Mouse (Mus musculus): ENCODE results near the gene Gfer.
"Not testable (repeated sequence)": the region's sequence is repeated elsewhere in the genome, so short reads cannot be mapped to it uniquely, and the experiment has no call there.

DNA sequence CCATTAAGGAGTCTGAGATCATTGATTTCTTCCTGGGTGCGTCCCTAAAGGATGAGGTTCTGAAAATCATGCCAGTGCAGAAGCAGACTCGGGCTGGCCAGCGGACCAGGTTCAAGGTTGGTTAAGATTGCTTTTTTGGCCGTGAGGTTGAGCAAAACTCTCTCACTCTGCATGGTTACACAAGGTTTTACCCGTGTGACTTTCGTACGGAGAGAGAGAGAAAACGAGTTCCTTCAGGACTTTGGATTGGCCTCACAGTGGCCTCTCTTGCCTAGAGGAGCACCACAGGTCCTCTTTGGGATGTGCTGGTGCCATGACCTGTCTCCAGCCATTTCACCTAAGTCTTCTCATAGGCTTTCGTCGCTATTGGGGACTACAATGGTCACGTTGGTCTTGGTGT lies 24.7 kb upstream of the Gfer start:
- TF ChIP-seq POLR2A (IDR thresholded peaks at IDR 0.05; ENCODE audit: borderline replicate concordance, extremely low read depth, insufficient read depth, insufficient read length, poor library complexity, severe bottlenecking); CTCF (IDR thresholded peaks at IDR 0.05; ENCODE audit: borderline replicate concordance, extremely low read depth, insufficient read depth, insufficient read length): not testable (repeated sequence)
